Mouse (Mus musculus): ENCODE data around the gene Timeless. TPM values are rescaled to one million over a fixed set of nuclear protein-coding genes. Genes with fewer than 3 reads are reported as not detected.
"Not testable (repeated sequence)": the region's sequence is repeated elsewhere in the genome, so short reads cannot be mapped to it uniquely, and the experiment has no call there.

Timeless gene
- polyA plus RNA-seq, 1 experiment from 2014 or later, result 89.7 TPM

DNA sequence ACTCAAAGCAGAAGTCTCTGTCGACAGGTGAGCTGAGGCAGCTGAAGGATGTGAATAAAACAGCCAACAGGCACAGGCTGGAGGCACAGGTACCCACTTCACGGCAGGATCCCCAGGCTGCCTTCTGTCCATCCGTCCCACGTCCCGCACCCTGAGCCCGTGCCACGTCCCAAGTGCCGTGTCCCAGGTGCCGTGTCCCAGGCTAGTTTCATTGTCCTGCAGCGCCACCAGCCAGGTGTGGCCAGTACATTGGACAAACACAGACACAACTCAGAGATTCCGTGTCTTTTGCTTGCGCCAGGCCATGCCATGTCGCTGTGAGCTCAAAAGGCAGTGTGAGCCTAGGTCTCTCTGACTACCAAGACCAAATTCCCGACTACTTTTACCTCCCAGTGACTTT, 49.8 kb downstream of the Timeless start:
- DNase-seq (ENCODE audit: low spot score) (no peak), ATAC-seq (replicated peaks; ENCODE audit: low FRiP score) (no peak)
- H3K4me3 ChIP-seq (ENCODE audit: low read depth, low read length), result no peak overlapping the region
- H3K4me2 ChIP-seq (ENCODE audit: low read depth, low read length, severe bottlenecking), result no peak overlapping the region
- H3K4me1 ChIP-seq (replicated peaks; ENCODE audit: control insufficient read depth, insufficient read depth, low read length), result no peaks in the 10 kb centered on the region
- H3K9ac ChIP-seq (ENCODE audit: low read length), result no peak overlapping the region
- no peak overlapping the region for H3K27ac ChIP-seq (ENCODE audit: low read depth, low read length)
- no peaks in the 10 kb centered on the region for H3K9me3 ChIP-seq (ENCODE audit: control insufficient read depth, low read length)
- no peaks in the 10 kb centered on the region for H3K27me3 ChIP-seq (ENCODE audit: control insufficient read depth, insufficient read depth, low read length)
- peaks cover 7% of the 10 kb centered on the region; the same call in 1 of the 2 replicates for H3K36me3 ChIP-seq (ENCODE audit: control insufficient read depth, insufficient read depth, low read length)
- 95% methylated on average over 14 of the region's 14 CpGs for WGBS

GRCm38 (mm10) chr10:128282886-128283450, 51.1 kb downstream of the Timeless start:
- Histone ChIP-seq H3K36me3 (ENCODE audit: control insufficient read depth, insufficient read depth, low read length) (peaks cover 7% of the 10 kb centered on the region; the same call in 1 of the 2 replicates), H3K27ac (ENCODE audit: low read depth, low read length) (no peak overlapping the region), H3K27me3 (ENCODE audit: control insufficient read depth, insufficient read depth, low read length) (no peaks in the 10 kb centered on the region), H3K9ac (ENCODE audit: low read length) (no peak overlapping the region), H3K4me1 (replicated peaks; ENCODE audit: control insufficient read depth, insufficient read depth, low read length) (no peaks in the 10 kb centered on the region), H3K4me2 (ENCODE audit: low read depth, low read length, severe bottlenecking) (no peak overlapping the region), H3K9me3 (ENCODE audit: control insufficient read depth, low read length) (no peaks in the 10 kb centered on the region), H3K4me3 (ENCODE audit: low read depth, low read length) (no peak overlapping the region)
- no peak for ATAC-seq (replicated peaks; ENCODE audit: low FRiP score)
- no peak for DNase-seq (ENCODE audit: low spot score)
- WGBS, result 92% methylated on average over 20 of the region's 20 CpGs

DNA sequence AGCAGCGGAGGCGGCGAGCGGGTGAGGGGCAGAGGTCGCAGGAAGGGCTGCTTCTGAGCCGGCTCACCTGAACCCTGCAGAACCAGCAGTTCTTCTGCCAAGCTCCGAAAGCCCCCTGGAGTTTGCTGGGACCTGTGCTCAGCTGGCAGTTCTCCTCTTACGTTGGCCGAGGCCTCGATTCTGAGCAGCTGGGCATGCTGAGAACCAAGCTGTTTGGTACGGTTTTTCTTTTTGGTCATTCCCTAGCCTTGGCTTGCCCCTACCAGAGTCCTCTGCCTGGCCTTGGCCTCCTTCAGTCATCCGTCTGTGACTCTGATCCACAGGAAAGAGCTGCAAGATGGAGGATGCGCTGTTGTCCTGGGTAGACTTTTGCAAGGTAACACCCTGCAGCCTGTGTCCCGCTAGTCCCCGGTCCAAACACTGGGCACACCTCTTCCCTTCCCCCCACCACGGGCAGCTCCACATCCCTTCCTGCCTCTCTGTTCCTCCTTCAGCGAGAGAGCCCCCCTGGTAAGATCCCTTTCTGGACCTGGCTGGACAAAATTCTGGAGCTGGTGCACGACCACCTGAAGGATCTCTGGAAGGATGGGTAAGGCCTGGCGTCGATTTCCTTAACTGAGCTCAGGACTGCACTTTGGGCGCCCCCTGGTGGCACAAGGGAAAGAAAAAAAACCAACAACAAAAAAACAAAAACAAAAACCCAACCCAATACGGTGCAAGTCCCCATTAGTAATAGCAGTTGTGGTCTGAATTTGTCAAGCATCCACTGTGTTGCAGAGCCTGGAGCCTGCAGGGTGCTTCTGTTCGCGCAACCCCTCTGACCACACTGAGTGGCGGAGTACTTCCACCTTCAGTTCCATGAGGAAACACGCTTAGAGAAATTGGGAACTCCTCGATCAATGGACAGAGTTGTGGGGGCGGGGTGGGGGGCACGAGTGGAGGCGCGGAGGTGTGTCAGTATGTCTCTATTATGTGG, 52.0 kb downstream of the Timeless start:
- Histone ChIP-seq H3K27ac (ENCODE audit: low read depth, low read length) (no peak overlapping the region), H3K27me3 (ENCODE audit: control insufficient read depth, insufficient read depth, low read length) (no peaks in the 10 kb centered on the region), H3K4me1 (replicated peaks; ENCODE audit: control insufficient read depth, insufficient read depth, low read length) (no peaks in the 10 kb centered on the region), H3K36me3 (ENCODE audit: control insufficient read depth, insufficient read depth, low read length) (peaks cover 6% of the 10 kb centered on the region; the same call in 1 of the 2 replicates), H3K4me2 (ENCODE audit: low read depth, low read length, severe bottlenecking) (no peak overlapping the region), H3K9ac (ENCODE audit: low read length) (no peak overlapping the region), H3K4me3 (ENCODE audit: low read depth, low read length) (no peak overlapping the region), H3K9me3 (ENCODE audit: control insufficient read depth, low read length) (no peaks in the 10 kb centered on the region)
- ATAC-seq (replicated peaks; ENCODE audit: low FRiP score) (0 out of 2 replicates have a peak, but pooled peaks have one; percentile 30), DNase-seq (ENCODE audit: low spot score) (peak; percentile 85)
- WGBS, result 66% methylated on average over 31 of the region's 31 CpGs

GRCm38 (mm10) chr10:128290594-128290993, 58.7 kb downstream of the Timeless start:
- H3K4me1 ChIP-seq (replicated peaks; ENCODE audit: control insufficient read depth, insufficient read depth, low read length); H3K4me3 ChIP-seq (ENCODE audit: low read depth, low read length); H3K36me3 ChIP-seq (ENCODE audit: control insufficient read depth, insufficient read depth, low read length); H3K27me3 ChIP-seq (ENCODE audit: control insufficient read depth, insufficient read depth, low read length); H3K27ac ChIP-seq (ENCODE audit: low read depth, low read length); H3K9ac ChIP-seq (ENCODE audit: low read length); DNase-seq (ENCODE audit: low spot score); H3K4me2 ChIP-seq (ENCODE audit: low read depth, low read length, severe bottlenecking); H3K9me3 ChIP-seq (ENCODE audit: control insufficient read depth, low read length); ATAC-seq (replicated peaks; ENCODE audit: low FRiP score): not testable (repeated sequence)
- WGBS, result 78% methylated on average over 1 of the region's 1 CpGs

DNA sequence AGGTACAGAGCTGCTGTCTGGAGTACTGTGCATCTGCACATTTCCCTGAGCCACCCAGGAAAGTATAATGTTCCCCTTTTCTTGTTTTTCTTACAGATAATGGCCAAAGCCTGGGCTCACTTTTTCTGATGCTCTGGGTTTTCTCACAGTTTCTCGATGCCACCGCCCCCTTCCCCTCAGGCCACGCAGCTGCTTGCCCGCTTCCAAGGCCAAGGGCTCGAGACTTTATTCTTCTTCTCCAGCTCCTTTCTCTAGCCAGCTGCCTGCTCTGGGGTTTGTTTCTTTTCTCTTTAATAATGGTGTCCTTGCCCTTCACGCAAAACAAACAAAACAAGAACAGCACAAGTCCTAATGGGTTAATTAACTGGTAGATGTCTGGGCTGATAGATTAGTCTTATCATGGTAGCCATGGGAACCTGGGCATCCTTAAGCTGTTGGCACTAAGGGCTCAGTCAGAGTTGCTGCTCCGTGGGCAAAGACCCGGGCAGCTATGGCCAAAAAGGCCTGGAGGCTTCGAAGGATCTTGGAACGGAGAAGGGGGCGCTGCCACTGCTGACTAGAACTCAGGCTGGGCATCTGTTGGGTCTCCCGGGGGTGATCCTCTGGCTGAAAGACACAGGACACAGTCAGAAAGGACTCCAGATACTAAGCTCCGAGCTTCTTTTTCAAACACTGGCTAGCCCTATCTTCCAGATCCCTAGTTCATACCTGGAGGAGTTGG, 64.7 kb downstream of the Timeless start:
- ATAC-seq (replicated peaks; ENCODE audit: low FRiP score) (no peak), DNase-seq (ENCODE audit: low spot score) (no peak)
- WGBS, result 76% methylated on average over 13 of the region's 13 CpGs
- no peak overlapping the region for H3K27ac ChIP-seq (ENCODE audit: low read depth, low read length)
- H3K27me3 ChIP-seq (ENCODE audit: control insufficient read depth, insufficient read depth, low read length), result no peaks in the 10 kb centered on the region
- no peaks in the 10 kb centered on the region for H3K4me1 ChIP-seq (replicated peaks; ENCODE audit: control insufficient read depth, insufficient read depth, low read length)
- H3K4me2 ChIP-seq (ENCODE audit: low read depth, low read length, severe bottlenecking), result no peak overlapping the region
- H3K36me3 ChIP-seq (ENCODE audit: control insufficient read depth, insufficient read depth, low read length), result no peaks in the 10 kb centered on the region
- no peaks in the 10 kb centered on the region for H3K9me3 ChIP-seq (ENCODE audit: control insufficient read depth, low read length)
- H3K9ac ChIP-seq (ENCODE audit: low read length), result no peak overlapping the region
- no peak overlapping the region for H3K4me3 ChIP-seq (ENCODE audit: low read depth, low read length)

DNA sequence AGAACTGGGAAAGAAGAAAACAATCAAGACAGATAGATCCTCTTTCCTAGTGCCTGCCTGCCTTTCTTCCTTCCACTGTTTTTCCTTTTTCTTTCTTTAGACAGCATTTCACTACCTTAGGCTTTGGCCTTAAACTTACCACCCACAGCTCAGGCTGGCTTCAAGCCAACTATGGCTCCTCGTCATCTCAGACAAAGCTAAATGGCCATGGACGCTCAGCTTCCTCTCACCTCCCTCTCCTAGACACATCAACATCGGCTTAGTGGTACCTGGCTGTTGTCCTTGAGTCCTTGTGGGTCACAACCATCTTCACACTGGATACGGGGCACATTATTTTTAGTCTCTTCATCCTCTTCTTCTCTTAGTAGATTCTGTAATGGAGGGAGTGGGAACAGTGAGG, 65.4 kb downstream of the Timeless start:
- H3K4me3 ChIP-seq (ENCODE audit: low read depth, low read length), result no peak overlapping the region
- H3K27ac ChIP-seq (ENCODE audit: low read depth, low read length), result no peak overlapping the region
- H3K4me2 ChIP-seq (ENCODE audit: low read depth, low read length, severe bottlenecking), result no peak overlapping the region
- ATAC-seq (replicated peaks; ENCODE audit: low FRiP score) (no peak), DNase-seq (ENCODE audit: low spot score) (no peak)
- WGBS, result 82% methylated on average over 4 of the region's 4 CpGs
- no peaks in the 10 kb centered on the region for H3K36me3 ChIP-seq (ENCODE audit: control insufficient read depth, insufficient read depth, low read length)
- no peak overlapping the region for H3K9ac ChIP-seq (ENCODE audit: low read length)
- peaks cover under 1% of the 10 kb centered on the region; the same call in 1 of the 2 replicates for H3K4me1 ChIP-seq (replicated peaks; ENCODE audit: control insufficient read depth, insufficient read depth, low read length)
- H3K27me3 ChIP-seq (ENCODE audit: control insufficient read depth, insufficient read depth, low read length), result no peaks in the 10 kb centered on the region
- no peaks in the 10 kb centered on the region for H3K9me3 ChIP-seq (ENCODE audit: control insufficient read depth, low read length)

GRCm38 (mm10) chr10:128297622-128298021, 65.8 kb downstream of the Timeless start:
- Histone ChIP-seq H3K27me3 (ENCODE audit: control insufficient read depth, insufficient read depth, low read length) (no peaks in the 10 kb centered on the region), H3K27ac (ENCODE audit: low read depth, low read length) (no peak overlapping the region), H3K4me2 (ENCODE audit: low read depth, low read length, severe bottlenecking) (no peak overlapping the region), H3K36me3 (ENCODE audit: control insufficient read depth, insufficient read depth, low read length) (no peaks in the 10 kb centered on the region), H3K9me3 (ENCODE audit: control insufficient read depth, low read length) (no peaks in the 10 kb centered on the region), H3K9ac (ENCODE audit: low read length) (no peak overlapping the region), H3K4me1 (replicated peaks; ENCODE audit: control insufficient read depth, insufficient read depth, low read length) (peaks cover 2% of the 10 kb centered on the region; the same call in 1 of the 2 replicates), H3K4me3 (ENCODE audit: low read depth, low read length) (no peak overlapping the region)
- ATAC-seq (replicated peaks; ENCODE audit: low FRiP score), result no peak
- WGBS, result 87% methylated on average over 11 of the region's 11 CpGs
- DNase-seq (ENCODE audit: low spot score), result no peak

DNA sequence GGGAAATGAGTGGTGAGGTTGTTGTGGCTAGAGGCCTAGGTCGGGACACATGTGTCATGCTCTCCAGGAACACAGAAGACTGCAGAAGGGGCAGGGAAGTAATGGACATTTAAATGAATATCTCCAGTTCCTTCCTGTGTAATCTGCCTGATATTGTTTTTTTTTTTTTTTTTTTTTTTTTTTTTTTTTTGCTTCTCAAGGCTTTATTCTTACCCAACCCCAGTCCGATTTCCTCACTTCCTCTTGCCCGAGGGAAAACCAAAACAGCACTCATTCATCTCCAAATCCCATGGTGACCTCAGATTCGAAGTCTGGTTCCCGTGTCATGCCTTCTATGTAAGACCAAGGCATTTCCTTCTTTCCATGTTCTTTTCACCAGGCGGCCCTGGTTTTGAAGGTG, 66.4 kb downstream of the Timeless start:
- Histone ChIP-seq H3K9ac (ENCODE audit: low read length) (no peak overlapping the region), H3K4me3 (ENCODE audit: low read depth, low read length) (no peak overlapping the region), H3K36me3 (ENCODE audit: control insufficient read depth, insufficient read depth, low read length) (no peaks in the 10 kb centered on the region), H3K27me3 (ENCODE audit: control insufficient read depth, insufficient read depth, low read length) (no peaks in the 10 kb centered on the region), H3K27ac (ENCODE audit: low read depth, low read length) (no peak overlapping the region), H3K4me1 (replicated peaks; ENCODE audit: control insufficient read depth, insufficient read depth, low read length) (peaks cover 2% of the 10 kb centered on the region; the same call in 1 of the 2 replicates), H3K9me3 (ENCODE audit: control insufficient read depth, low read length) (no peaks in the 10 kb centered on the region), H3K4me2 (ENCODE audit: low read depth, low read length, severe bottlenecking) (no peak overlapping the region)
- DNase-seq (ENCODE audit: low spot score) (no peak), ATAC-seq (replicated peaks; ENCODE audit: low FRiP score) (no peak)
- WGBS, result 76% methylated on average over 6 of the region's 6 CpGs
